Mouse (Mus musculus) hindbrain, embryonic 11.5 days (tissue): ENCODE data around the gene Kctd5. TPM values are rescaled to one million over a fixed set of nuclear protein-coding genes. Genes with fewer than 3 reads are reported as not detected.

Source experiments
- ATAC-seq: fragments of 200-750 bp; cut with Nextera tagmentation; 2 replicates; pipeline ENCODE4 v1.8.0; 2017; ENCODE audit warnings: mild to moderate bottlenecking, moderate TSS enrichment, moderate library complexity; ENCODE audit not compliant: low FRiP score
- DNase-seq: peaks from one replicate; pipeline ENCODE4 v3.0.0-alpha.2; 2015; ENCODE audit warnings: low spot score
- H3K27ac ChIP-seq: fragments of 300-500 bp; sonication (generic); 2 replicates; pipeline ENCODE4 v1.5.1; 2014; ENCODE audit warnings: mild to moderate bottlenecking, low read depth, low read length
- H3K27me3 ChIP-seq: fragments of 300-500 bp; sonication (generic); 2 replicates; pipeline ENCODE4 v1.6.1; 2014; ENCODE audit warnings: mild to moderate bottlenecking, low read length, moderate library complexity, mixed read lengths; ENCODE audit not compliant: control insufficient read depth, insufficient read depth
- H3K36me3 ChIP-seq: fragments of 300-500 bp; sonication (generic); 2 replicates; pipeline ENCODE4 v1.6.1; 2014; ENCODE audit warnings: mild to moderate bottlenecking, low read length, moderate library complexity, mixed read lengths; ENCODE audit not compliant: control insufficient read depth, insufficient read depth
- H3K4me1 ChIP-seq: fragments of 300-500 bp; sonication (generic); replicated peaks from 2 replicates; pipeline ENCODE4 v1.6.1; 2014; ENCODE audit warnings: low read length, mixed read lengths; ENCODE audit not compliant: control insufficient read depth, insufficient read depth
- H3K4me2 ChIP-seq: fragments of 300-500 bp; sonication (generic); replicated peaks from 2 replicates; pipeline ENCODE4 v1.6.1; 2014; ENCODE audit warnings: mild to moderate bottlenecking, low read depth, low read length
- H3K4me3 ChIP-seq: fragments of 300-500 bp; sonication (generic); 2 replicates; pipeline ENCODE4 v1.5.1; 2014; ENCODE audit warnings: low read depth, low read length
- H3K9ac ChIP-seq: fragments of 300-500 bp; sonication (generic); 2 replicates; pipeline ENCODE4 v1.6.1; 2014; ENCODE audit warnings: low read depth, low read length
- H3K9me3 ChIP-seq: fragments of 300-500 bp; sonication (generic); 2 replicates; pipeline ENCODE4 v1.6.1; 2016; ENCODE audit warnings: low read length; ENCODE audit not compliant: control insufficient read depth
- WGBS: fragments of 180-500 bp; shearing (Covaris S2); extraction: QIAGEN DNeasy Blood & Tissue Kit; methylation state at CpG from one replicate; pipeline ENCODE4 v1.1.7; 2014; 5-methylcytosine and 5-hydroxymethylcytosine counted together
- polyA plus RNA-seq: library from polyadenylated mRNA; unstranded; fragments of >200 nt; fragmentation: Nextera tagmentation; extraction: Ambion mirVana; gene quantifications from 2 replicates; pipeline ENCODE4 v1.2.1, GENCODE M21; 2014

Gene Kctd5
- polyA plus RNA-seq, 1 experiment from 2014 or later = 79.8 TPM

- 86% methylated on average over 7 of the region's 7 CpGs for WGBS
- no peaks in the 10 kb centered on the region for H3K36me3 ChIP-seq
- no peaks in the 10 kb centered on the region for H3K9me3 ChIP-seq
- H3K4me1 ChIP-seq = no peaks in the 10 kb centered on the region
- DNase-seq (no peak), ATAC-seq (no peak)
- H3K27ac ChIP-seq = no peak overlapping the region
- H3K4me2 ChIP-seq = no peak overlapping the region
- H3K9ac ChIP-seq = no peak overlapping the region
- no peak overlapping the region for H3K4me3 ChIP-seq
- no peaks in the 10 kb centered on the region for H3K27me3 ChIP-seq
Measured at GRCm38 (mm10) chr17:24029477-24029876, 43.8 kb downstream of the Kctd5 start.

- no peak overlapping the region for H3K4me2 ChIP-seq
- H3K9me3 ChIP-seq = no peaks in the 10 kb centered on the region
- H3K9ac ChIP-seq = no peak overlapping the region
- no peaks in the 10 kb centered on the region for H3K36me3 ChIP-seq
- 73% methylated on average over 5 of the region's 5 CpGs for WGBS
- H3K27ac ChIP-seq = no peak overlapping the region
- no peak for ATAC-seq
- no peak overlapping the region for H3K4me3 ChIP-seq
- no peaks in the 10 kb centered on the region for H3K27me3 ChIP-seq
- no peaks in the 10 kb centered on the region for H3K4me1 ChIP-seq
- no peak for DNase-seq
Measured at GRCm38 (mm10) chr17:24021375-24022199, 51.7 kb downstream of the Kctd5 start.

- Histone ChIP-seq H3K36me3 (no peaks in the 10 kb centered on the region), H3K27me3 (no peaks in the 10 kb centered on the region), H3K4me3 (no peak overlapping the region), H3K9ac (no peak overlapping the region), H3K27ac (no peak overlapping the region), H3K4me1 (no peaks in the 10 kb centered on the region), H3K9me3 (no peaks in the 10 kb centered on the region), H3K4me2 (no peak overlapping the region)
- no peak for ATAC-seq
- no peak for DNase-seq
- 88% methylated on average over 6 of the region's 6 CpGs for WGBS
Measured at GRCm38 (mm10) chr17:24020696-24021095, 52.6 kb downstream of the Kctd5 start.

GRCm38 (mm10) chr17:24015727-24016126 lies 57.6 kb downstream of the Kctd5 start:
- Histone ChIP-seq H3K4me3 (no peak overlapping the region), H3K4me2 (no peak overlapping the region), H3K9me3 (no peaks in the 10 kb centered on the region), H3K4me1 (no peaks in the 10 kb centered on the region), H3K9ac (no peak overlapping the region), H3K36me3 (no peaks in the 10 kb centered on the region), H3K27ac (no peak overlapping the region), H3K27me3 (no peaks in the 10 kb centered on the region)
- 25% methylated on average over 14 of the region's 14 CpGs for WGBS
- DNase-seq (peak; percentile 39), ATAC-seq (no peak)

- ATAC-seq = no peak
- H3K4me1 ChIP-seq = no peaks in the 10 kb centered on the region
- DNase-seq = no peak
Measured at GRCm38 (mm10) chr17:24014433-24014965, 58.8 kb downstream of the Kctd5 start.

GRCm38 (mm10) chr17:24012921-24013320 lies 60.4 kb downstream of the Kctd5 start:
- H3K27me3 ChIP-seq = no peaks in the 10 kb centered on the region
- no peak overlapping the region for H3K4me2 ChIP-seq
- H3K4me3 ChIP-seq = no peak overlapping the region
- H3K36me3 ChIP-seq = no peaks in the 10 kb centered on the region
- no peak for DNase-seq
- H3K4me1 ChIP-seq = no peaks in the 10 kb centered on the region
- no peak overlapping the region for H3K27ac ChIP-seq
- 95% methylated on average over 2 of the region's 2 CpGs for whole genome bisulfite sequencing
- H3K9me3 ChIP-seq = no peaks in the 10 kb centered on the region
- no peak for ATAC-seq
- H3K9ac ChIP-seq = no peak overlapping the region

More at GRCm38 (mm10) chr17:24014433-24014965, 58.8 kb downstream of the Kctd5 start:
- Histone ChIP-seq H3K27ac (no peak overlapping the region), H3K36me3 (no peaks in the 10 kb centered on the region), H3K4me2 (no peak overlapping the region), H3K4me3 (no peak overlapping the region), H3K27me3 (no peaks in the 10 kb centered on the region), H3K9me3 (no peaks in the 10 kb centered on the region), H3K9ac (no peak overlapping the region)
- WGBS = 91% methylated on average over 5 of the region's 5 CpGs

GRCm38 (mm10) chr17:24009617-24010016 lies 63.7 kb downstream of the Kctd5 start:
- H3K36me3 ChIP-seq = no peaks in the 10 kb centered on the region
- DNase-seq (no peak), ATAC-seq (no peak)
- no peaks in the 10 kb centered on the region for H3K4me1 ChIP-seq
- no peaks in the 10 kb centered on the region for H3K27me3 ChIP-seq
- no peak overlapping the region for H3K4me3 ChIP-seq
- no peak overlapping the region for H3K9ac ChIP-seq
- 55% methylated on average over 5 of the region's 5 CpGs for WGBS
- no peak overlapping the region for H3K27ac ChIP-seq
- H3K4me2 ChIP-seq = no peak overlapping the region
- no peaks in the 10 kb centered on the region for H3K9me3 ChIP-seq

- WGBS = 70% methylated on average over 4 of the region's 4 CpGs
- H3K4me2 ChIP-seq = no peak overlapping the region
- H3K4me3 ChIP-seq = no peak overlapping the region
- H3K9ac ChIP-seq = no peak overlapping the region
- H3K36me3 ChIP-seq = no peaks in the 10 kb centered on the region
- no peaks in the 10 kb centered on the region for H3K27me3 ChIP-seq
- H3K4me1 ChIP-seq = no peaks in the 10 kb centered on the region
- DNase-seq (no peak), ATAC-seq (no peak)
- no peak overlapping the region for H3K27ac ChIP-seq
- H3K9me3 ChIP-seq = no peaks in the 10 kb centered on the region
Measured at GRCm38 (mm10) chr17:24008105-24008504, 65.2 kb downstream of the Kctd5 start.

GRCm38 (mm10) chr17:24007391-24007790 lies 65.9 kb downstream of the Kctd5 start:
- Histone ChIP-seq H3K27ac (no peak overlapping the region), H3K36me3 (no peaks in the 10 kb centered on the region), H3K4me3 (no peak overlapping the region), H3K4me2 (no peak overlapping the region), H3K4me1 (no peaks in the 10 kb centered on the region), H3K9me3 (no peaks in the 10 kb centered on the region), H3K27me3 (no peaks in the 10 kb centered on the region), H3K9ac (no peak overlapping the region)
- ATAC-seq (no peak), DNase-seq (no peak)
- WGBS = 77% methylated on average over 1 of the region's 1 CpGs
